Mouse (Mus musculus) cortical plate, adult 2 months (tissue): ENCODE results near the gene Arl6ip1.

Source experiments
- CTCF ChIP-seq: fragments of 200-500 bp; IDR thresholded peaks from 2 replicates; pipeline ENCODE4 v1.5.1; 2011; ENCODE audit warnings: mild to moderate bottlenecking, control low read depth, low read length; ENCODE audit not compliant: insufficient read depth; ENCODE audit errors: extremely low read depth
- POLR2A ChIP-seq: fragments of 200-500 bp; IDR thresholded peaks from 2 replicates; pipeline ENCODE4 v1.6.1; 2011; ENCODE audit warnings: mild to moderate bottlenecking, low read length, control low read depth; ENCODE audit not compliant: insufficient read depth; ENCODE audit errors: extremely low read depth

DNA sequence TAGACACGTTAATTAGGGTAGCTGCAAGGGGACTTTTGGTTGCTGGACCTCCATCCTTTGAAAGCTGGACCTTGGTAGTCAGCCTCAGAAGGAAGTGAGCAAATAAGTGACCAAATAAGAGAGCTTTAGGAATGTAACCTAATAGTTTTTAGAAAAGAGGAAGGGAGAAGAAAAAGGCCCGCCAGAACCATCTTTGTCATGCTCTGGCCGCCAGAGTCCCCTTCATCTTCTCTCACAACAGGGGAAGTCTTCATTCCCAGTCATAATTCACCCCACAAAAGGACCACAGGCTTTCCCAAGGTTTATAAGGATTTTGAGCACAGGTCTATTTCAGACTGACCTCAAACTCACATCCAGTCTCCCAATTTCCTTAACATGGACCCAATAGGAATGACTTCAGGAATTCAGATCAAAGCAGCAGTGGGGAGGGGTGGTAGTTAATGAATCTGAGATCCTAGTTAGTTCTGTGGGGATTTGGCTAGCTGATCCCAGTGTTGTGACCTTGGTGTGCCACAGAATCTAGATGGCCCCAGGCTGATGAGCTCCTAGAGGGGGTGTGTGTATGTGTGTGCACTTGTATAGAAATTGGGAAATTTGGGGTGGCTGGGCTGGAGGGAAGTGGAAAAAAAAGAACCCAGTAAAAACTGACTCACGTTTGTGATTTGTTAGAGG, 11.8 kb downstream of the Arl6ip1 start:
- TF ChIP-seq CTCF (no peak), POLR2A (no peak)
